21 mouse cellular contexts compared by ENCODE assay signal in the genomic region with DNA sequence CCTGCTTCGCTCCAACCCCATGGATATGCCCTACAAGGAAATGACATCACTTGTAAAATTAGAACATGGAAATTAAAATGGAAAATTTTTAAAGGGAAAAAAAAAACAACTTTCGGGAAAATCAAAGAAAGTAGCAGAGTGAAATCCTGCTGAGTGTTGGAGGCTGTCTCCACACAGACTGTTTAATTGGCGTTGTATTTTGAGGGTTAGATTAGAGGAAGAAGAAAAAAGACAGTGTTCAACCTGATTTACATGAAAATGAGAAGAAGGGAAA.
DNase-seq lines count a peak whose midpoint lies in the region; ATAC-seq and TF ChIP-seq lines count a peak whose summit lies in the region.
"Had no signal": no experiment of that assay in that cellular context is flagged by ENCODE, and none has a peak within 500 bp of the region (broad histone marks: within the 10 kb centered on the region; RNA-seq: fewer than 3 reads in every experiment).

No protein-coding gene starts in this region.

- no peak overlapping the region for H3K4me2 ChIP-seq in midbrain, embryonic 16.5 days (ENCODE audit: low read length)
- peak overlapping the region; percentile 35 for H3K4me2 ChIP-seq in forebrain, embryonic 13.5 days
- peak overlapping the region; percentile 26; the same call in 1 of the 2 replicates for H3K4me2 ChIP-seq in forebrain, postnatal 0 days (ENCODE audit: low read depth)
- H3K4me2 ChIP-seq: heart, embryonic 11.5 days; heart, embryonic 15.5 days; hindbrain, embryonic 13.5 days had no signal

- H3K9me3 ChIP-seq in midbrain, embryonic 16.5 days (replicated peaks; ENCODE audit: control insufficient read depth, low read length, poor library complexity, severe bottlenecking), result no peaks in the 10 kb centered on the region
- H3K9me3 ChIP-seq in midbrain, embryonic 10.5 days (replicated peaks), result no peaks in the 10 kb centered on the region
- H3K9me3 ChIP-seq in forebrain, embryonic 13.5 days (replicated peaks), result no peaks in the 10 kb centered on the region
- no peaks in the 10 kb centered on the region for H3K9me3 ChIP-seq in forebrain, postnatal 0 days (ENCODE audit: low read length)
- H3K9me3 ChIP-seq: embryonic facial prominence, embryonic 10.5 days; heart, embryonic 15.5 days; hindbrain, embryonic 13.5 days had no signal

- no peak for ATAC-seq in midbrain, embryonic 16.5 days
- no peak for ATAC-seq in forebrain, embryonic 13.5 days
- peak; percentile 52 for ATAC-seq in forebrain, postnatal 0 days
- ATAC-seq: activated CD4-positive, CD25-positive, alpha-beta regulatory T cell, adult 4 months; intestine, embryonic 16.5 days; Patski had no signal

- peak overlapping the region; percentile 84 for H3K27ac ChIP-seq in layer of hippocampus, adult 2 months
- peak overlapping the region; percentile 59; the same call in 1 of the 2 replicates for H3K27ac ChIP-seq in midbrain, embryonic 16.5 days (ENCODE audit: low read length)
- no peak overlapping the region for H3K27ac ChIP-seq in midbrain, embryonic 10.5 days (replicated peaks)
- peak overlapping the region; percentile 79 for H3K27ac ChIP-seq in forebrain, embryonic 13.5 days
- H3K27ac ChIP-seq in forebrain, postnatal 0 days (ENCODE audit: low read depth, low read length), result peak overlapping the region; percentile 87
- H3K27ac ChIP-seq: embryonic facial prominence, embryonic 10.5 days; gastrocnemius, adult 2 months; heart, embryonic 15.5 days; hindbrain, embryonic 13.5 days had no signal

- no peak overlapping the region for H3K4me3 ChIP-seq in layer of hippocampus, adult 2 months
- no peak overlapping the region for H3K4me3 ChIP-seq in midbrain, embryonic 16.5 days (ENCODE audit: low read depth, low read length)
- no peak overlapping the region for H3K4me3 ChIP-seq in midbrain, embryonic 10.5 days
- no peak overlapping the region for H3K4me3 ChIP-seq in forebrain, embryonic 13.5 days
- H3K4me3 ChIP-seq in forebrain, postnatal 0 days (ENCODE audit: low read depth, low read length), result no peak overlapping the region
- H3K4me3 ChIP-seq: embryonic facial prominence, embryonic 10.5 days; gastrocnemius, adult 2 months; heart, embryonic 15.5 days; hindbrain, embryonic 13.5 days had no signal

- WGBS in midbrain, embryonic 16.5 days, result 43% methylated on average over 3 of the region's 3 CpGs
- WGBS in midbrain, embryonic 10.5 days, result 81% methylated on average over 3 of the region's 3 CpGs
- 16% methylated on average over 3 of the region's 3 CpGs for whole genome bisulfite sequencing in forebrain, embryonic 13.5 days
- WGBS in forebrain, postnatal 0 days, result 10% methylated on average over 3 of the region's 3 CpGs

- H3K4me1 ChIP-seq in midbrain, embryonic 16.5 days (ENCODE audit: control insufficient read depth, insufficient read depth, low read length), result peaks cover 14% of the 10 kb centered on the region
- H3K4me1 ChIP-seq in midbrain, embryonic 10.5 days, result peaks cover 7% of the 10 kb centered on the region
- H3K4me1 ChIP-seq in forebrain, embryonic 13.5 days, result peaks cover 30% of the 10 kb centered on the region
- H3K4me1 ChIP-seq in forebrain, postnatal 0 days (ENCODE audit: insufficient read depth), result peaks cover 9% of the 10 kb centered on the region; the same call in 1 of the 2 replicates
- H3K4me1 ChIP-seq: heart, embryonic 15.5 days had no signal

- no peak for TF ChIP-seq CTCF in layer of hippocampus, adult 2 months (conservative IDR thresholded peaks at IDR 0.05)
- TF ChIP-seq CTCF in forebrain, postnatal 0 days (IDR thresholded peaks at IDR 0.05; ENCODE audit: low read depth), result no peak

- no peaks in the 10 kb centered on the region for H3K36me3 ChIP-seq in midbrain, embryonic 16.5 days (ENCODE audit: control insufficient read depth, insufficient read depth, low read length)
- no peaks in the 10 kb centered on the region for H3K36me3 ChIP-seq in midbrain, embryonic 10.5 days
- no peaks in the 10 kb centered on the region for H3K36me3 ChIP-seq in forebrain, embryonic 13.5 days (ENCODE audit: poor library complexity, severe bottlenecking)
- no peaks in the 10 kb centered on the region for H3K36me3 ChIP-seq in forebrain, postnatal 0 days (ENCODE audit: insufficient read depth)
- H3K36me3 ChIP-seq: embryonic facial prominence, embryonic 10.5 days; heart, embryonic 15.5 days; hindbrain, embryonic 13.5 days had no signal

- intact Hi-C loops in gastrocnemius, postnatal 36 days (cut with DNase I), result no loop called here

- no peaks in the 10 kb centered on the region for H3K27me3 ChIP-seq in midbrain, embryonic 16.5 days (ENCODE audit: control insufficient read depth, insufficient read depth, low read depth, low read length)
- H3K27me3 ChIP-seq in midbrain, embryonic 10.5 days (ENCODE audit: low read depth, poor library complexity, severe bottlenecking), result no peaks in the 10 kb centered on the region
- H3K27me3 ChIP-seq in forebrain, embryonic 13.5 days, result no peaks in the 10 kb centered on the region
- H3K27me3 ChIP-seq in forebrain, postnatal 0 days (ENCODE audit: insufficient read depth, low read length), result no peaks in the 10 kb centered on the region
- H3K27me3 ChIP-seq: CH12.LX; heart, embryonic 15.5 days; hindbrain, embryonic 13.5 days; Patski had no signal

- DNase-seq in layer of hippocampus, adult 2 months (ENCODE audit: low spot score in 2 of 2), result no peak
- no peak for DNase-seq in layer of hippocampus, adult 9-10 months (ENCODE audit: low spot score)
- no peak for DNase-seq in midbrain, embryonic 10.5 days (ENCODE audit: low spot score)
- DNase-seq in forebrain, postnatal 0 days, result peak; percentile 39
- DNase-seq in gastrocnemius, postnatal 36 days, result no peak
- no peak for DNase-seq in cerebellum, postnatal 25 days
- DNase-seq: adrenal gland, postnatal 14 days; gastrocnemius, adult 2 months; gastrocnemius, postnatal 25 days; heart, postnatal 14 days; kidney, adult 2 months had no signal

- H3K9ac ChIP-seq in midbrain, embryonic 16.5 days (ENCODE audit: low read depth, low read length), result no peak overlapping the region
- no peak overlapping the region for H3K9ac ChIP-seq in forebrain, embryonic 13.5 days
- H3K9ac ChIP-seq in forebrain, postnatal 0 days, result no peak overlapping the region
- H3K9ac ChIP-seq: heart, embryonic 15.5 days; hindbrain, embryonic 13.5 days had no signal
